Mouse (Mus musculus) bone marrow, adult 2 months (tissue): ENCODE results near the gene Aldh2. TPM values are rescaled to one million over a fixed set of nuclear protein-coding genes. Genes with fewer than 3 reads are reported as not detected.
A peak's percentile ranks its signal among the peaks of the same experiment; 100 is the strongest.

Experiments used
- H3K27ac ChIP-seq: fragments of 200-500 bp; 2 replicates; pipeline ENCODE4 v1.5.1; 2012; ENCODE audit warnings: low read depth, mild to moderate bottlenecking, control low read depth, inconsistent platforms, low read length; ENCODE audit not compliant: control insufficient read depth, poor library complexity, insufficient read depth
- H3K4me1 ChIP-seq: fragments of 200-500 bp; 2 replicates; pipeline ENCODE4 v1.6.1; 2011; ENCODE audit warnings: low read length; ENCODE audit not compliant: control insufficient read depth, insufficient read depth
- H3K4me3 ChIP-seq: fragments of 200-500 bp; replicated peaks from 2 replicates; pipeline ENCODE3; 2011; ENCODE audit warnings: mild to moderate bottlenecking, low read depth, low read length, control low read depth; ENCODE audit not compliant: control insufficient read depth
- CTCF ChIP-seq: fragments of 200-500 bp; IDR thresholded peaks from 2 replicates; pipeline ENCODE4 v1.5.1; 2011; ENCODE audit warnings: low read length, control low read depth; ENCODE audit not compliant: control insufficient read depth, insufficient read depth
- POLR2A ChIP-seq: fragments of 200-500 bp; IDR thresholded peaks from 2 replicates; pipeline ENCODE4 v1.6.1; 2011; ENCODE audit warnings: low read depth, mild to moderate bottlenecking, control low read depth, low read length, borderline replicate concordance; ENCODE audit not compliant: control insufficient read depth
- WGBS: fragments of 180-500 bp; shearing (Covaris S2); methylation state at CpG from one replicate; pipeline ENCODE4 v1.1.7; 2018; 5-methylcytosine and 5-hydroxymethylcytosine counted together
- polyA plus RNA-seq: library from polyadenylated mRNA; stranded (reverse); fragments of >200 nt; gene quantifications from 2 replicates; pipeline ENCODE4 v1.2.4, GENCODE M21; 2011; ENCODE audit warnings: low replicate concordance; ENCODE audit not compliant: missing spikeins, insufficient read depth, insufficient read length

Gene Aldh2
- polyA plus RNA-seq, 1 experiment = 336 TPM

GRCm38 (mm10) chr5:121598871-121599610, 5.4 kb upstream of the Aldh2 start:
- Histone ChIP-seq H3K4me1 (peaks cover 15% of the 10 kb centered on the region), H3K4me3 (no peak overlapping the region), H3K27ac (no peak overlapping the region)
- TF ChIP-seq POLR2A (no peak), CTCF (no peak)
- 89% methylated on average over 13 of the region's 13 CpGs for WGBS

GRCm38 (mm10) chr5:121597991-121598537, 4.4 kb upstream of the Aldh2 start:
- 68% methylated on average over 7 of the region's 7 CpGs for WGBS
- no peak overlapping the region for H3K4me3 ChIP-seq
- peaks cover 15% of the 10 kb centered on the region for H3K4me1 ChIP-seq
- H3K27ac ChIP-seq = peak overlapping the region; percentile 66
- TF ChIP-seq CTCF (no peak), POLR2A (no peak)

GRCm38 (mm10) chr5:121597332-121597731, 3.7 kb upstream of the Aldh2 start:
- no peak for TF ChIP-seq POLR2A
- TF ChIP-seq CTCF = no peak
- Histone ChIP-seq H3K27ac (peak overlapping the region; percentile 66), H3K4me3 (no peak overlapping the region), H3K4me1 (peaks cover 15% of the 10 kb centered on the region)
- 33% methylated on average over 4 of the region's 4 CpGs for WGBS

- TF ChIP-seq POLR2A (no peak), CTCF (no peak)
- Histone ChIP-seq H3K27ac (no peak overlapping the region), H3K4me1 (peaks cover 17% of the 10 kb centered on the region), H3K4me3 (no peak overlapping the region)
- WGBS = 60% methylated on average over 6 of the region's 6 CpGs
Measured at GRCm38 (mm10) chr5:121596226-121596625, 2.6 kb upstream of the Aldh2 start.

- Histone ChIP-seq H3K4me3 (no peak overlapping the region), H3K27ac (no peak overlapping the region), H3K4me1 (peaks cover 17% of the 10 kb centered on the region)
- 59% methylated on average over 6 of the region's 6 CpGs for WGBS
- TF ChIP-seq POLR2A (no peak), CTCF (no peak)
Measured at GRCm38 (mm10) chr5:121595758-121596157, 2.1 kb upstream of the Aldh2 start.

- H3K27ac ChIP-seq = no peak overlapping the region
- H3K4me1 ChIP-seq = peaks cover 17% of the 10 kb centered on the region
- no peak for TF ChIP-seq CTCF
- TF ChIP-seq POLR2A = no peak
- no peak overlapping the region for H3K4me3 ChIP-seq
- 40% methylated on average over 6 of the region's 6 CpGs for WGBS
Measured at GRCm38 (mm10) chr5:121594714-121595313, 1.2 kb upstream of the Aldh2 start.

- WGBS = 2% methylated on average over 33 of the region's 33 CpGs
- H3K4me3 ChIP-seq = peak overlapping the region; percentile 76
- H3K4me1 ChIP-seq = peaks cover 16% of the 10 kb centered on the region
- peak overlapping the region; percentile 67 for H3K27ac ChIP-seq
- TF ChIP-seq CTCF = no peak
- TF ChIP-seq POLR2A = no peak
Measured at GRCm38 (mm10) chr5:121592816-121593407, 712 bp downstream of the Aldh2 start.
